8 mouse cellular contexts compared by ENCODE assay signal in genomic region chrX:166479365-166479983, GRCm38 (mm10). TPM values are rescaled to one million over a fixed set of nuclear protein-coding genes. Genes with fewer than 3 reads are reported as not detected.
DNase-seq lines count a peak whose midpoint lies in the region; ATAC-seq lines count a peak whose summit lies in the region.

Gene Rab9 (minus strand): TSS chrX:166479867.

- peak within 1 kb of the TSS; percentile 84 for H3K27ac ChIP-seq in hindbrain, embryonic 15.5 days (replicated peaks)
- peak within 1 kb of the TSS; percentile 57 for H3K27ac ChIP-seq in macrophage

- ATAC-seq in hindbrain, embryonic 15.5 days (ENCODE audit: low FRiP score, low read depth): peak; percentile 99

- H3K9me3 ChIP-seq in hindbrain, embryonic 15.5 days: no peaks in the 10 kb centered on the region

- H3K27me3 ChIP-seq in hindbrain, embryonic 15.5 days: no peaks in the 10 kb centered on the region

- peak within 1 kb of the TSS; percentile 61 for H3K4me2 ChIP-seq in hindbrain, embryonic 15.5 days

- DNase-seq in R1 (ENCODE audit: low read depth, low spot score): peak; percentile 95
- peak; percentile 89 to 94 for DNase-seq in cerebellum, postnatal 25 days
- DNase-seq in frontal cortex, postnatal 36 days (ENCODE audit: low spot score in 2 of 2): peak; percentile 85
- DNase-seq in left cerebral cortex, adult 18-20 months (ENCODE audit: low spot score in 2 of 2): peak; percentile 82 to 89
- peak; percentile 88 for DNase-seq in right cerebral cortex, adult 18-20 months
- peak; percentile 70 for DNase-seq in urinary bladder, postnatal 10 days (ENCODE audit: low spot score)

- H3K4me3 ChIP-seq in hindbrain, embryonic 15.5 days: peak within 1 kb of the TSS; percentile 60
- peak within 1 kb of the TSS; percentile 71 for H3K4me3 ChIP-seq in macrophage (ENCODE audit: inconsistent target)

- H3K9ac ChIP-seq in hindbrain, embryonic 15.5 days: peak within 1 kb of the TSS; percentile 67

- H3K79me2 ChIP-seq in macrophage (ENCODE audit: inconsistent target): peaks cover 48% of the 10 kb centered on the region

- WGBS in hindbrain, embryonic 15.5 days: 20% methylated on average over 36 of the region's 41 CpGs
- 20% methylated on average over 38 of the region's 41 CpGs for WGBS in macrophage (ENCODE audit: missing documents)

- peaks cover 12% of the 10 kb centered on the region for H3K4me1 ChIP-seq in hindbrain, embryonic 15.5 days (replicated peaks)

- H3K36me3 ChIP-seq in hindbrain, embryonic 15.5 days: no peaks in the 10 kb centered on the region
- H3K36me3 ChIP-seq in macrophage (ENCODE audit: inconsistent target): no peaks in the 10 kb centered on the region

RNA-seq across cellular contexts. Expression of gene Rab9, which starts in this region (rescaled TPM):
- polyA plus RNA-seq in hindbrain, embryonic 15.5 days (2015; fragmentation: Nextera tagmentation; extraction: Ambion mirVana): 47.1 and 49.1 TPM in 2 replicates
- total RNA-seq in left cerebral cortex, adult 18-20 months (2021): 10 to 100 TPM; 31.9 to 37.6 TPM
- total RNA-seq in macrophage (2018; cell fraction: chromatin; rRNA removed): 10 to 100 TPM; 10.1 to 72.2 (median 24.6) TPM
- total RNA-seq in macrophage (2018; cell fraction: cytosol; rRNA removed): 100 to 1,000 TPM in 1 of 26 experiments, 10 to 100 TPM in 25; 48.3 to 121 (median 65.1) TPM
- 10 to 100 TPM; 22.3 to 88.7 (median 48.1) TPM for total RNA-seq in macrophage (2018; cell fraction: nucleus; rRNA removed)
- 28.3 to 106 TPM (median 90.5 TPM) in 3 replicates for polyA plus RNA-seq in macrophage (2018)

Comparison
In these comparisons a context has a peak if more than half of its experiments do, and no peak if none do; other contexts are left out.
1. Peak in every context shown above with its lines: DNase-seq, ATAC-seq, H3K4me3 ChIP-seq and H3K27ac ChIP-seq.